Mouse (Mus musculus) C2C12 (cell line): Measurements from ENCODE around the gene Clstn2. TPM values are rescaled to one million over a fixed set of nuclear protein-coding genes. Genes with fewer than 3 reads are reported as not detected.

Experiments used
- H3K27me3 ChIP-seq: one replicate; pipeline ENCODE4 v1.6.1; 2011; ENCODE audit not compliant: control insufficient read depth, insufficient read depth, insufficient read length
- H3K36me3 ChIP-seq: one replicate; pipeline ENCODE4 v1.6.1; 2011; ENCODE audit not compliant: control insufficient read depth, insufficient read depth
- H3K4me3 ChIP-seq: one replicate; pipeline ENCODE4 v1.5.1; 2011; ENCODE audit warnings: mild to moderate bottlenecking, control low read depth; ENCODE audit not compliant: poor library complexity, insufficient read depth, severe bottlenecking
- H3K79me2 ChIP-seq: one replicate; pipeline ENCODE4 v1.6.1; 2011; ENCODE audit not compliant: control insufficient read depth, insufficient read depth
- H3K79me3 ChIP-seq: one replicate; pipeline ENCODE4 v1.6.1; 2011; ENCODE audit warnings: low read depth, control low read depth
- H3ac ChIP-seq: one replicate; pipeline ENCODE3; 2011; ENCODE audit warnings: low read depth; ENCODE audit not compliant: control insufficient read depth, insufficient read length
- CEBPB ChIP-seq: IDR thresholded peaks from one replicate; pipeline ENCODE4 v1.6.1; 2011; ENCODE audit warnings: low read depth, mild to moderate bottlenecking, control low read depth, moderate library complexity
- CTCF ChIP-seq: IDR thresholded peaks from one replicate; pipeline ENCODE4 v1.5.1; 2011; ENCODE audit not compliant: control insufficient read depth, insufficient read depth, insufficient read length
- FOSL1 ChIP-seq: IDR thresholded peaks from one replicate; pipeline ENCODE4 v1.8.0; 2011; ENCODE audit warnings: mild to moderate bottlenecking, low read length; ENCODE audit not compliant: poor library complexity, insufficient read depth, severe bottlenecking
- MAX ChIP-seq: IDR thresholded peaks from one replicate; pipeline ENCODE4 v1.6.1; 2011; ENCODE audit warnings: mild to moderate bottlenecking, control low read depth
- MYOD1 ChIP-seq: IDR thresholded peaks from one replicate; pipeline ENCODE4 v1.6.1; 2011; ENCODE audit warnings: low read depth; ENCODE audit not compliant: control insufficient read depth, insufficient read length
- MYOG ChIP-seq: IDR thresholded peaks from one replicate; pipeline ENCODE4 v1.6.1; 2011; ENCODE audit not compliant: control insufficient read depth, insufficient read length; ENCODE audit errors: extremely low read depth
- USF1 ChIP-seq: IDR thresholded peaks from one replicate; pipeline ENCODE4 v1.6.1; 2011; ENCODE audit warnings: low read depth, mild to moderate bottlenecking, control low read depth, moderate library complexity
- polyA plus RNA-seq: library from polyadenylated mRNA; unstranded; fragments of >200 nt; fragmentation: generic; extraction: Trizol; gene quantifications from one replicate; pipeline ENCODE4 v1.2.1, GENCODE M21; 2012; ENCODE audit warnings: missing spikeins

Gene Clstn2
- polyA plus RNA-seq, 1 experiment: 0.01 TPM

DNA sequence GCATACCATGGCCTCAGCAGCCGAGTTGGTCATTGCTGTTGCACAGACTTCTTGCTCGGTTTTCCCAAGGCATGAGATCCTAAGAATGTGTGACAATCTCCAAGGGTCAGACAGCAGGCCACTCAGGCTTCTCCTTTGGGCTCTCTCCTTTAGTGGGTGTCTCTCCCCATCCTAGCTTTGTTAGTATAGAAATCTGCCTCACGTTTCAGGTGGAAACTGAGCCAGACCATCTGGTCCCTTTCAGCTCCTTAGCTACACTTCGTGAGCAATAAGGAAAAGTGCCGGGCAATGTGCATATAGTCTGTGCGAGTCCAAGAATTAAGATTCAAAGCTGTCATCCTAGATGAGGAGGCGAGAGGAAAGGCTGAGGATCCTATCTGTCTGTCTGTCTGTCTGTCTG lies 422.4 kb downstream of the Clstn2 start:
- no peaks in the 10 kb centered on the region for H3K27me3 ChIP-seq
- no peak overlapping the region for H3ac ChIP-seq
- no peaks in the 10 kb centered on the region for H3K36me3 ChIP-seq
- H3K79me2 ChIP-seq: no peaks in the 10 kb centered on the region
- H3K79me3 ChIP-seq: no peaks in the 10 kb centered on the region
- no peak for TF ChIP-seq CTCF
- TF ChIP-seq MYOD1: no peak
- TF ChIP-seq FOSL1: no peak
- H3K4me3 ChIP-seq: no peak overlapping the region

DNA sequence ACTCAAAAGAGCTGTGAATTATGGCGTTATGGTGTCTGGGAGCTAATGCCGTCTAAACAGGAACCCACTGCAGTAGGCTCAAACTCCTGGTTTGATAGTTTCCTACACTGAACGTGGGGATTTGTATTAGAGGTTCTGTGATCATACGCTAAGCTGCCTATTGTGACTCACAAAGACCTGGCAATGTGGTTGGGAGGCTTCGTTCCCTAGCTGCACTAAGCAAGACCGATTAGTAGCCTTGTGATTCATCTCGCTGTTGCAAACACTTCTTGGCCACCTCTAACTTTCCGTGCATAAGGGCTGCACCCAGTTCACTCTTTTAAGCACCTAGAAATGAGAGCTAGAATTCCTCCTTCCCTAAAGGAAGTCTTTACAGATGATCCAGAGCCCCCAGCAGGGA lies 429.3 kb downstream of the Clstn2 start:
- H3K79me3 ChIP-seq: no peaks in the 10 kb centered on the region
- no peak overlapping the region for H3K4me3 ChIP-seq
- H3K36me3 ChIP-seq: no peaks in the 10 kb centered on the region
- TF ChIP-seq MAX (no peak), FOSL1 (no peak), MYOD1 (no peak), CTCF (no peak), CEBPB (no peak), MYOG (no peak), USF1 (no peak)
- no peaks in the 10 kb centered on the region for H3K27me3 ChIP-seq
- no peak overlapping the region for H3ac ChIP-seq
- no peaks in the 10 kb centered on the region for H3K79me2 ChIP-seq

DNA sequence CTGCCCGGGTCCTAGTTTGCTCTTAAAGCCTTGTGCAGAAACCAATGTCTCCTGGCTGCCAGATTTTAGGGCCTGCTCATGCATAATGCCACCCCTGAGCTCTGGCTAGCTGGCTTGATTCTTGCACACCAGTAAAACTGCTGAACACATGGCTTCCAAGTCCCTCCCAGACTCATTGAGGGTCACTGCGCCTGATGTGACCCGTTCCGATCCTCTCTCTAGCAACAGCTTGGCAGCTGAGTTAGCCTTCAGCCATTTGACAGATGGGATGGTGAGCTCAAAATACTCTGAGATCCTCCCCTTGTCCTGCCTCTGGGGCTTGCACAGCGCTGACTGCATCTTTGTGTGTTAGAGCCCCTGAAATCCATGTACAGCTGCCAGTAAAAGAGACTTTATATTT lies 430.5 kb downstream of the Clstn2 start:
- H3K79me3 ChIP-seq: no peaks in the 10 kb centered on the region
- H3ac ChIP-seq: no peak overlapping the region

DNA sequence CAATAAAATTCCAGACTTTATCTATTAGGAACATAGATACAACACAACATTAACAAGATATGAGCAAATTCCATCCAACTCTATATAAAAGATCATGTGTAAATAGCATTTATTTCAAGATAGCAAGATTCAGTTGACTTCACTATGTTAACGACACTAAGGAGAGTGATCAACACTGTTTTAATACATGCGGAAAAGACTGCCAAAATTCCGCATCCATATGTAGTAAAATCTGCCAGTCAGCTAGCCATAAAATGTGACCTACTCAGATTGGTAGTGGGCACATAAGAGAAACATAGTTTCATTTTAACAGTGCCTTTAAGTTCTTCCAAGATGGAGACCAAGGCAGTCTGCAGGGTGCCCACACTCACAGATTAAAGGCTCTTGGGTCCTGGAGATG lies 434.0 kb downstream of the Clstn2 start:
- no peaks in the 10 kb centered on the region for H3K79me2 ChIP-seq
- no peaks in the 10 kb centered on the region for H3K79me3 ChIP-seq
- no peaks in the 10 kb centered on the region for H3K27me3 ChIP-seq
- TF ChIP-seq CEBPB: no peak
- no peak for TF ChIP-seq MYOG
- no peak for TF ChIP-seq MYOD1
- TF ChIP-seq USF1: no peak
- TF ChIP-seq MAX: no peak
- TF ChIP-seq CTCF: no peak
- no peak for TF ChIP-seq FOSL1
- no peak overlapping the region for H3K4me3 ChIP-seq
- H3ac ChIP-seq: no peak overlapping the region
- H3K36me3 ChIP-seq: no peaks in the 10 kb centered on the region

More for the DNA sequence above, 430.5 kb downstream of the Clstn2 start:
- no peaks in the 10 kb centered on the region for H3K27me3 ChIP-seq
- TF ChIP-seq CEBPB: no peak
- no peak for TF ChIP-seq MYOG
- TF ChIP-seq MYOD1: no peak
- no peak for TF ChIP-seq FOSL1
- TF ChIP-seq USF1: no peak
- TF ChIP-seq CTCF: no peak
- no peak for TF ChIP-seq MAX
- H3K79me2 ChIP-seq: no peaks in the 10 kb centered on the region
- H3K4me3 ChIP-seq: no peak overlapping the region
- no peaks in the 10 kb centered on the region for H3K36me3 ChIP-seq

DNA sequence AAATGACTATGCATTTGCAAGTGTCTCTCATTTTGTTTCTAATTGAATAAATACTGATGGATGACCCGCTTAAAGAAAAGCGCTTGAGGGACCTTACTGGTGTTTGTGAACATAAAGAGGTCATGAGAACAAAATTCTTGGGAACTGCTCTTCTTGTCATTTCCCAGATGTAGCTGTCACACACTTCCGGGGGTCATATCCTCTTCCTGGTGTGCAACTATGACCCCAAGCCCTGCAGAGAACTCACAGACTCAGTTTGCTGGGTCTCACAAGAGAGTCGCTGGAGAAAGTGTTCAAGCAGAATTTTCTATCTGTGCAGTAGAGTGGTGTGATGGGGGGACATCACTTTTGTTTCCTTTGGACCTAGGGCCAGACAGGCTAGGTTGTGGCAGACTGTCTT lies 442.3 kb downstream of the Clstn2 start:
- H3K4me3 ChIP-seq: no peak overlapping the region
- H3K79me3 ChIP-seq: no peaks in the 10 kb centered on the region
- no peaks in the 10 kb centered on the region for H3K79me2 ChIP-seq
- H3ac ChIP-seq: no peak overlapping the region
- H3K36me3 ChIP-seq: no peaks in the 10 kb centered on the region
- H3K27me3 ChIP-seq: no peaks in the 10 kb centered on the region
- TF ChIP-seq CEBPB: no peak
- no peak for TF ChIP-seq USF1
- no peak for TF ChIP-seq MYOG
- no peak for TF ChIP-seq FOSL1
- no peak for TF ChIP-seq CTCF
- no peak for TF ChIP-seq MYOD1
- TF ChIP-seq MAX: no peak

DNA sequence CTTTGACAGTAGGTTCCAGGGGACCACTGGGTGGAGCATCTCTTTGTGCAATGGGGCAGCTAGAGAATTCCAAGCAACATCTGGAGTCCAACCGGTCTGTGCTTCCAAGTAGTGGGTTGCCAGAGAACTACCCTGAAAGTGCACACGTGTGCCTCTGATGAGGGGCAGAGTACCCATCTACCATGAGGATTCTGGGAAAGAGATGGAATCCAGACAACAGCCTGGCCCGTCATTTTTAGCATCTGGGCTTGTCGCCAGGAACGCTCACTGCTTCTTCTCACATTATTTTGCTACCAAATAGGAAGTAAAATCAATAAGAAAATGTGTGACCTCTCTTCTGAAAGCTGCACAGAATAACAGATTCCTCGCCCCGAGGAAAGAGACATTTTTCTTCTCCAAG lies 462.1 kb downstream of the Clstn2 start:
- Histone ChIP-seq H3K27me3 (no peaks in the 10 kb centered on the region), H3K36me3 (no peaks in the 10 kb centered on the region), H3K79me2 (no peaks in the 10 kb centered on the region), H3ac (no peak overlapping the region), H3K79me3 (no peaks in the 10 kb centered on the region), H3K4me3 (no peak overlapping the region)
- no peak for TF ChIP-seq MAX
- no peak for TF ChIP-seq FOSL1
- no peak for TF ChIP-seq USF1
- TF ChIP-seq MYOD1: no peak
- TF ChIP-seq CEBPB: no peak
- no peak for TF ChIP-seq CTCF
- TF ChIP-seq MYOG: no peak
